Mouse (Mus musculus): ENCODE results near the gene Snx11. TPM values are rescaled to one million over a fixed set of nuclear protein-coding genes. Genes with fewer than 3 reads are reported as not detected.

Snx11 gene
- polyA plus RNA-seq, 1 experiment from 2014 or later, result 7.7 TPM

GRCm38 (mm10) chr11:96718609-96719008, 58.8 kb downstream of the Snx11 start:
- Histone ChIP-seq H3K27ac (ENCODE audit: low read length) (no peak overlapping the region), H3K4me3 (ENCODE audit: low read depth, low read length) (no peak overlapping the region), H3K9me3 (replicated peaks; ENCODE audit: control insufficient read depth, low read length) (no peaks in the 10 kb centered on the region), H3K27me3 (ENCODE audit: control insufficient read depth, insufficient read depth, low read depth, low read length) (no peaks in the 10 kb centered on the region), H3K9ac (ENCODE audit: low read depth, low read length) (no peak overlapping the region), H3K4me1 (ENCODE audit: control insufficient read depth, low read depth, low read length) (no peaks in the 10 kb centered on the region), H3K4me2 (ENCODE audit: low read depth, low read length) (no peak overlapping the region), H3K36me3 (ENCODE audit: control insufficient read depth, insufficient read depth) (no peaks in the 10 kb centered on the region)
- WGBS (ENCODE audit: insufficient replicate concordance), result 50% methylated on average over 7 of the region's 7 CpGs
- no peak for ATAC-seq (ENCODE audit: low read depth)

Other genes starting within 250 kb of the Snx11 start
- gene Cbx1, start 11.6 kb upstream of the Snx11 start, polyA plus RNA-seq (2015; fragmentation: Nextera tagmentation; extraction: Ambion mirVana), result 24.7 and 26.2 TPM in 2 replicates
- 19.7 and 20.1 TPM in 2 replicates for gene Nfe2l1, start 52.4 kb upstream of the Snx11 start, polyA plus RNA-seq (2015; fragmentation: Nextera tagmentation; extraction: Ambion mirVana)
- gene Copz2, start 72.3 kb upstream of the Snx11 start, polyA plus RNA-seq (2015; fragmentation: Nextera tagmentation; extraction: Ambion mirVana), result 24.0 and 25.7 TPM in 2 replicates
- gene Cdk5rap3, start 138.9 kb upstream of the Snx11 start, polyA plus RNA-seq (2015; fragmentation: Nextera tagmentation; extraction: Ambion mirVana), result 36.9 and 38.8 TPM in 2 replicates
- gene Prr15l, start 150.5 kb upstream of the Snx11 start, polyA plus RNA-seq (2015; fragmentation: Nextera tagmentation; extraction: Ambion mirVana), result 4.8 and 7.1 TPM in 2 replicates
- gene Pnpo, start 166.4 kb upstream of the Snx11 start, polyA plus RNA-seq (2015; fragmentation: Nextera tagmentation; extraction: Ambion mirVana), result 688 and 719 TPM in 2 replicates
- 15.8 and 18.6 TPM in 2 replicates for gene Sp2, start 205.4 kb upstream of the Snx11 start, polyA plus RNA-seq (2015; fragmentation: Nextera tagmentation; extraction: Ambion mirVana)
- gene Sp6, start 235.8 kb upstream of the Snx11 start, polyA plus RNA-seq (2015; fragmentation: Nextera tagmentation; extraction: Ambion mirVana), result not detected in 2 replicates